Mouse (Mus musculus) frontal cortex, postnatal 36 days (tissue): ENCODE data around the gene Tcl1.
"Not testable (repeated sequence)": the region's sequence is repeated elsewhere in the genome, so short reads cannot be mapped to it uniquely, and the experiment has no call there.

Experiments used
- DNase-seq, 2 experiments: peaks; one replicate each; pipeline ENCODE4 v3.0.0; 2022; ENCODE audit warnings: low spot score in 2 of 2

Gene Tcl1

DNA sequence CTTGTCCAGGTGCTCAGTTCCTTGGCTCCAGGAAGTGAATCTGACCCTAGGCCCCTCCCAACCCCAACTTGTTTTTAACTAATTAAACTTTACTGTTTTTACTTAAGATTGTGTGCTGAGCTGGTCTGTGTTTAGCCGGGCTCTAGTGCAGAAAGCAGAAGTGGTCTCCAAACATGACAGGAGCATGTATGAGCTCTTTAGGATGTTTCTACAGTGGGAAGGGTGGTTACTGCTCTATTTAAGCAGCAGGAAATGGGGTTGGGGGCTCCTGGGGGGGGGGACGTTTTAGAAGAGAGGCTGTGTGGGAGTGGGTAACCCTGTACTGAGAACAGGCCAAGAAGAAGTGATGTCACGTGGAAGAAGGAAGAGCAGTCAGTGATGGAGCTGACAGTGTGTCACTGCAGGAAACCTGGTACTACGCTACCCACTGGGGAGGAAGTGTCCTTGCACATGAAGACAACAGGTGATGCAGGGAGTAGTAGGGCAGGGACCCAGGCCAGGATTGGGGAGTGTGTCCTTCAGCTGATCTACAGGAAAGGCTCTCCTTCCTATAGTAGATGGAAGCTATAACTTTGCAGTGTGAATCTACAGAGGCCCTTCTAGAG lies 41.5 kb downstream of the Tcl1 start:
- not testable (repeated sequence) for DNase-seq

GRCm38 (mm10) chr12:105176044-105176443 lies 46.5 kb downstream of the Tcl1 start, which contains the start of gene Tcl1b5:
Tcl1b5 (plus strand) TSS chr12:105176344.
- not testable (repeated sequence) for DNase-seq

- peak; percentile 29 to 45 for DNase-seq
These were observed 48.3 kb downstream of the Tcl1 start for GRCm38 (mm10) chr12:105174318-105174717.

DNA sequence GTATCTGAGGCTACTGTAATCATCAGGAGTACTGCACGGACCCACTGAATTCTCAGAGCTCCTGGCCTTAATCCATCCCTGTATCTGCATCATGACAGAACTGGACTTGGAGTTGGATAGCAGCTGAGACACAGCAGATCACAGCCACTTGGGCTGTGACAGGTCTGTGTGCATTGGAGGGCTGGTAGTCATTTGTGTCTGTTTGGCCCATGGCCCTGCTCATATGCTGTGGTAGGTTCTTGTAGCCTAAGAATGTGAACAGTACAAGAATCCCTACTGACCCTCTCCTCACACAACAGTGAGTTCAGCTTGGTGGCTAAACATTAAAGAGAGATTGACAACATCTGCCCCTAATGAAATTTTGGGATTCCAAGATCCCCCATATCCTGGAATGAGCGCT lies 49.2 kb downstream of the Tcl1 start:
- no peak for DNase-seq
